Mouse (Mus musculus) CH12.LX (cell line): Measurements from ENCODE around the gene Dusp13. TPM values are rescaled to one million over a fixed set of nuclear protein-coding genes. Genes with fewer than 3 reads are reported as not detected.

Source experiments
- DNase-seq: peaks from one replicate; pipeline ENCODE4 v3.0.0-alpha.2; 2013; ENCODE audit errors: extremely low read depth
- H3K27ac ChIP-seq: 2 replicates; pipeline ENCODE4 v1.5.1; 2012; ENCODE audit warnings: low read depth, mild to moderate bottlenecking, control low read depth, moderate library complexity; ENCODE audit not compliant: insufficient read depth
- H3K27me3 ChIP-seq: replicated peaks from 2 replicates; pipeline ENCODE3; 2012; ENCODE audit warnings: inconsistent platforms
- H3K36me3 ChIP-seq, 2 experiments: replicated peaks in 1 of 2; 2 replicates each; pipeline versions ENCODE3 to v1.6.1; 2012; ENCODE audit warnings: inconsistent platforms in 1 of 2, low read length in 1 of 2, mild to moderate bottlenecking in 1 of 2, mixed read lengths in 1 of 2, moderate library complexity in 1 of 2; ENCODE audit not compliant: control insufficient read depth in 1 of 2, insufficient read depth in 1 of 2
- H3K4me1 ChIP-seq, 2 experiments: 2 replicates each; pipeline ENCODE4 v1.6.1; 2012; ENCODE audit warnings: inconsistent platforms in 1 of 2, moderate library complexity in 1 of 2; ENCODE audit not compliant: insufficient read depth in 2 of 2, control insufficient read depth in 1 of 2
- H3K4me2 ChIP-seq: 2 replicates; pipeline ENCODE4 v1.6.1; 2012; ENCODE audit warnings: low read depth, mild to moderate bottlenecking, control low read depth; ENCODE audit not compliant: poor library complexity, insufficient read depth, severe bottlenecking
- H3K4me3 ChIP-seq, 3 experiments: fragments of 150-350 bp in 1 of 3; sonication (generic) in 1 of 3; replicated peaks in 1 of 3; 2 replicates each; pipeline versions ENCODE3 to v1.5.1; 2011 to 2012; ENCODE audit warnings: low read depth in 2 of 3, low read length in 2 of 3, mild to moderate bottlenecking in 2 of 3, moderate library complexity in 2 of 3, control low read depth in 1 of 3, improper control_type of control experiment in 1 of 3, inconsistent platforms in 1 of 3, mixed read lengths in 1 of 3; ENCODE audit not compliant: poor library complexity in 1 of 3
- H3K79me2 ChIP-seq: replicated peaks from 2 replicates; pipeline ENCODE4 v1.6.1; 2012; ENCODE audit warnings: mild to moderate bottlenecking, moderate library complexity; ENCODE audit not compliant: control insufficient read depth, poor library complexity, insufficient read depth, severe bottlenecking; ENCODE audit errors: extremely low read depth
- H3K9ac ChIP-seq: 2 replicates; pipeline ENCODE4 v1.6.1; 2012; ENCODE audit warnings: low read depth, mild to moderate bottlenecking, control low read depth, moderate library complexity; ENCODE audit not compliant: insufficient read depth
- H3K9me3 ChIP-seq: replicated peaks from 2 replicates; pipeline ENCODE3; 2012; ENCODE audit warnings: low read length, inconsistent platforms, mixed read lengths
- BHLHE40 ChIP-seq: IDR thresholded peaks from 2 replicates; pipeline ENCODE4 v1.6.1; 2011; ENCODE audit warnings: mild to moderate bottlenecking, low read depth, low read length, improper control_type of control experiment
- CHD1 ChIP-seq: IDR thresholded peaks from 2 replicates; pipeline ENCODE4 v1.6.1; 2012; ENCODE audit warnings: low read depth, low read length, improper control_type of control experiment, inconsistent platforms
- CHD2 ChIP-seq: IDR thresholded peaks from 2 replicates; pipeline ENCODE4 v1.6.1; 2011; ENCODE audit warnings: low read length, improper control_type of control experiment
- CTCF ChIP-seq, 2 experiments: IDR thresholded peaks in 1 of 2; conservative IDR thresholded peaks in 1 of 2; 2 replicates each; pipeline ENCODE4 v1.5.1; 2011 to 2012; ENCODE audit warnings: low read depth in 2 of 2, low read length in 2 of 2, improper control_type of control experiment in 1 of 2, inconsistent platforms in 1 of 2, mild to moderate bottlenecking in 1 of 2, moderate library complexity in 1 of 2
- GABPA ChIP-seq: IDR thresholded peaks from 2 replicates; pipeline ENCODE4 v1.6.1; 2012; ENCODE audit warnings: low read depth, low read length, improper control_type of control experiment, inconsistent platforms; ENCODE audit not compliant: insufficient replicate concordance
- IRF4 ChIP-seq: IDR thresholded peaks from 2 replicates; pipeline ENCODE4 v1.6.1; 2014; ENCODE audit warnings: low read depth, mild to moderate bottlenecking, inconsistent platforms, low read length, improper control_type of control experiment
- JUN ChIP-seq: IDR thresholded peaks from 2 replicates; pipeline ENCODE4 v1.6.1; 2011; ENCODE audit warnings: low read depth, mild to moderate bottlenecking, low read length, improper control_type of control experiment, moderate library complexity; ENCODE audit not compliant: insufficient read depth
- KAT2A ChIP-seq: IDR thresholded peaks from 2 replicates; pipeline ENCODE4 v1.6.1; 2012; ENCODE audit warnings: low read length, improper control_type of control experiment, inconsistent platforms; ENCODE audit not compliant: insufficient replicate concordance
- MAZ ChIP-seq: IDR thresholded peaks from 2 replicates; pipeline ENCODE4 v1.6.1; 2012; ENCODE audit warnings: low read depth, mild to moderate bottlenecking, inconsistent platforms, low read length, improper control_type of control experiment, moderate library complexity
- MEF2A ChIP-seq: IDR thresholded peaks from 2 replicates; pipeline ENCODE4 v1.6.1; 2014; ENCODE audit warnings: low read depth, mild to moderate bottlenecking, inconsistent platforms, low read length, improper control_type of control experiment, borderline replicate concordance
- MYC ChIP-seq: IDR thresholded peaks from 2 replicates; pipeline ENCODE4 v1.6.1; 2011; ENCODE audit warnings: low read depth, mild to moderate bottlenecking, improper control_type of control experiment, low read length
- NELFE ChIP-seq: IDR thresholded peaks from 2 replicates; pipeline ENCODE4 v1.6.1; 2011; ENCODE audit warnings: low read depth, low read length, improper control_type of control experiment
- NRF1 ChIP-seq: IDR thresholded peaks from 2 replicates; pipeline ENCODE4 v1.6.1; 2014; ENCODE audit warnings: low read depth, mild to moderate bottlenecking, inconsistent platforms, low read length, improper control_type of control experiment, moderate library complexity
- PAX5 ChIP-seq: IDR thresholded peaks from 2 replicates; pipeline ENCODE4 v1.6.1; 2012; ENCODE audit warnings: low read length, inconsistent platforms, mixed read lengths
- POLR2A ChIP-seq: IDR thresholded peaks from 2 replicates; pipeline ENCODE4 v1.6.1; 2011; ENCODE audit warnings: low read depth, mild to moderate bottlenecking, improper control_type of control experiment, low read length
- POLR2AphosphoS2 ChIP-seq: IDR thresholded peaks from 2 replicates; pipeline ENCODE4 v1.6.1; 2011; ENCODE audit warnings: low read depth, low read length, improper control_type of control experiment
- RAD21 ChIP-seq: IDR thresholded peaks from 2 replicates; pipeline ENCODE4 v1.6.1; 2011; ENCODE audit warnings: low read depth, mild to moderate bottlenecking, low read length, improper control_type of control experiment, moderate library complexity
- USF1 ChIP-seq: IDR thresholded peaks from 2 replicates; pipeline ENCODE4 v1.6.1; 2014; ENCODE audit warnings: low read depth, mild to moderate bottlenecking, inconsistent platforms, low read length, improper control_type of control experiment
- ZMIZ1 ChIP-seq: IDR thresholded peaks from 2 replicates; pipeline ENCODE4 v1.6.1; 2012; ENCODE audit warnings: low read depth, mild to moderate bottlenecking, inconsistent platforms, low read length, improper control_type of control experiment
- ZNF384 ChIP-seq: IDR thresholded peaks from 2 replicates; pipeline ENCODE4 v1.6.1; 2012; ENCODE audit warnings: low read depth, low read length, improper control_type of control experiment, inconsistent platforms
- dilution Hi-C: fragments of 300-500 bp; cut with MboI; formaldehyde crosslinking; loops from 2 replicates; pipeline ENCODE4 v1.14.3; 2020; ENCODE audit warnings: low sequenced_read_pairs; ENCODE audit not compliant: extremely low pct_unique_long_range_greater_than_20kb, extremely low pct_ligation_motif_present
- in situ Hi-C: fragments of 300-500 bp; cut with MboI; formaldehyde crosslinking; loops from 3 replicates; pipeline ENCODE4 v1.14.3; 2019; ENCODE audit warnings: low sequenced_read_pairs, low pct_ligation_motif_present, low pct_unique_long_range_greater_than_20kb, mixed read lengths
- polyA plus RNA-seq: library from polyadenylated mRNA; unstranded; fragments of >175 nt; gene quantifications from 2 replicates; pipeline ENCODE4 v1.2.1, GENCODE M21; 2012; ENCODE audit warnings: low read depth; ENCODE audit not compliant: insufficient read length
- total RNA-seq, 2 experiments: library from RNA; depleted of rRNA; stranded (reverse); fragments of 300-350 nt in 1 of 2; fragments of >200 nt in 1 of 2; gene quantifications; 2 replicates each; pipeline ENCODE4 v1.2.3; 2012 to 2014

The Dusp13 gene
- total and polyA plus RNA-seq, 3 experiments: 0.34 TPM; not detected in 2

- no peak for DNase-seq
- H3K9me3 ChIP-seq: peaks cover 4% of the 10 kb centered on the region
- H3K4me1 ChIP-seq: peaks cover 0 to 14% of the 10 kb centered on the region in 2 experiments; a peak in 2 of 4 replicates
- TF ChIP-seq BHLHE40: no peak
- TF ChIP-seq KAT2A: no peak
- no peak for TF ChIP-seq IRF4
- in situ Hi-C loops (no loop called here), dilution Hi-C loops (no loop called here)
- H3K27ac ChIP-seq: no peak overlapping the region
- no peak overlapping the region for H3K4me2 ChIP-seq
- no peak overlapping the region for H3K4me3 ChIP-seq
- peaks cover 21 to 51% of the 10 kb centered on the region in 2 experiments for H3K36me3 ChIP-seq
- peaks cover 5% of the 10 kb centered on the region; the same call in 1 of the 2 replicates for H3K79me2 ChIP-seq
- no peak overlapping the region for H3K9ac ChIP-seq
- no peaks in the 10 kb centered on the region for H3K27me3 ChIP-seq
Observed at GRCm38 (mm10) chr14:21776201-21776600, 25.2 kb upstream of the Dusp13 start.

- Histone ChIP-seq H3K36me3 (peaks cover 8 to 34% of the 10 kb centered on the region in 2 experiments), H3K9ac (no peak overlapping the region), H3K4me2 (no peak overlapping the region), H3K27me3 (no peaks in the 10 kb centered on the region), H3K9me3 (peaks cover 2% of the 10 kb centered on the region), H3K4me1 (peaks cover 0 to 20% of the 10 kb centered on the region in 2 experiments; a peak in 2 of 4 replicates), H3K27ac (no peak overlapping the region), H3K4me3 (no peak overlapping the region), H3K79me2 (peaks cover 8% of the 10 kb centered on the region)
- DNase-seq: no peak
- no peak for TF ChIP-seq NELFE
- TF ChIP-seq MEF2A: no peak
- TF ChIP-seq RAD21: no peak
- no peak for TF ChIP-seq ZNF384
- no peak for TF ChIP-seq CHD2
- no peak for TF ChIP-seq MYC
- TF ChIP-seq ZMIZ1: no peak
- TF ChIP-seq USF1: no peak
- no peak for TF ChIP-seq POLR2AphosphoS2
- TF ChIP-seq BHLHE40: no peak
- TF ChIP-seq JUN: no peak
- no peak for TF ChIP-seq IRF4
- TF ChIP-seq POLR2A: no peak
- TF ChIP-seq PAX5: no peak
- no peak for TF ChIP-seq CHD1
- no peak for TF ChIP-seq GABPA
- TF ChIP-seq MAZ: no peak
- no peak for TF ChIP-seq NRF1
- TF ChIP-seq KAT2A: no peak
- TF ChIP-seq CTCF (conservative IDR thresholded peaks at IDR 0.05 in 1 of 2, IDR thresholded peaks at IDR 0.05 in 1 of 2; ENCODE audit: low read depth in 2 of 2, low read length in 2 of 2): no peak
- in situ Hi-C loops: no loop called here
- dilution Hi-C loops: no loop called here
Observed at GRCm38 (mm10) chr14:21773946-21774345, 23.0 kb upstream of the Dusp13 start.
